Mouse (Mus musculus) testis, adult 2 months (tissue): ENCODE data around the gene Cideb. TPM values are rescaled to one million over a fixed set of nuclear protein-coding genes. Genes with fewer than 3 reads are reported as not detected.
A peak's percentile ranks its signal among the peaks of the same experiment; 100 is the strongest.

Experiments
- H3K27ac ChIP-seq: fragments of 200-500 bp; 2 replicates; pipeline ENCODE4 v1.5.1; 2012; ENCODE audit warnings: low read depth, low read length; ENCODE audit not compliant: control insufficient read depth, insufficient read depth
- H3K27me3 ChIP-seq: fragments of 200-500 bp; 2 replicates; pipeline ENCODE4 v1.6.1; 2012; ENCODE audit warnings: mild to moderate bottlenecking, low read length, moderate library complexity; ENCODE audit not compliant: control insufficient read depth, insufficient read depth
- H3K36me3 ChIP-seq: fragments of 200-500 bp; 2 replicates; pipeline ENCODE4 v1.6.1; 2012; ENCODE audit warnings: mild to moderate bottlenecking, low read length; ENCODE audit not compliant: control insufficient read depth, insufficient read depth
- H3K4me1 ChIP-seq: fragments of 200-500 bp; 2 replicates; pipeline ENCODE4 v1.6.1; 2012; ENCODE audit warnings: low read length; ENCODE audit not compliant: control insufficient read depth, insufficient read depth
- H3K4me3 ChIP-seq: fragments of 200-500 bp; 2 replicates; pipeline ENCODE4 v1.5.1; 2012; ENCODE audit warnings: low read depth, mild to moderate bottlenecking, low read length, moderate library complexity, mixed read lengths; ENCODE audit not compliant: control insufficient read depth
- CTCF ChIP-seq: fragments of 200-500 bp; IDR thresholded peaks from 2 replicates; pipeline ENCODE4 v1.5.1; 2012; ENCODE audit warnings: low read depth, mild to moderate bottlenecking, inconsistent platforms, low read length, moderate library complexity; ENCODE audit not compliant: control insufficient read depth, insufficient read depth, insufficient replicate concordance
- POLR2A ChIP-seq: fragments of 200-500 bp; IDR thresholded peaks from 2 replicates; pipeline ENCODE4 v1.6.1; 2012; ENCODE audit warnings: low read depth, mild to moderate bottlenecking, inconsistent platforms, low read length, moderate library complexity; ENCODE audit not compliant: control insufficient read depth
- polyA plus RNA-seq: library from polyadenylated mRNA; depleted of rRNA; stranded (reverse); fragments of >200 nt; gene quantifications from 2 replicates; pipeline ENCODE4 v1.2.3, GENCODE M21; 2012

The Cideb gene
- polyA plus RNA-seq, 1 experiment: not detected

DNA sequence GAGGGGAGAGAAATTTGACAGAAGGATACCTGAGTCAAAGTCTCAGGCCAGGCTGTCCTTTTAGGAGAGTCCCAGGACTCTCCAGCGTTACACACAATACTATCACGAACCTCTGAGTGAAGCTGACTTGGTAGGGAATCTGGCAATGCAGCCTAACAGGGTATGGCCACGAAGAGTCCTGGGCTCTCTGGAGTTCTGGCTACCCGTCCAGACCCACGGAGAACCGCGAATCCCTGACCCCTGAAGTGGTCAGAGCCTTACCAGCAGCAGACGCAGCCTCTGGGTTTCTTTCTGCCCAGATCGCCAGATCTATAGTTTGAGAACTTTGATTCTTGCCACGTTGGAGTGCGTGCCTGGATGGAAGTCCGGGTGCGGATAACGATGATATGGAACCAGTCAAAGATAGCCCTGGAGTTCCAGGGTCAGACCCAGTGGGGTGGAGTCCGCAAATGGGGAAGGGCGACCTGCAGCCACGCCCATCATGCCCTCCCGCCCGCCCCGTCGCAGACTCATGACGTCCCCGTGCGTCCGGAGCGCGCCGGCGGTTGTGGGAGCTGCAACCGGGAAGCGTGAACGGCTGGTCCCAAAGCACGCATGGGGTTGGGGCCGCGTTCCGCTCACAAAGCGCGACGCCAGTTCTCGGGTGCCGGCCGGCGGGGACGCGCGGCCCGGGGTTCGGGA lies 12.9 kb downstream of the Cideb start, which contains the start of the genes Dhrs1 and Nop9:
Dhrs1 (minus strand) TSS at position 511 of the 681 bp plus-strand sequence.
Nop9 (plus strand) TSS at position 514 of the 681 bp plus-strand sequence.
- Histone ChIP-seq H3K27ac (peak within 1 kb of the TSS; percentile 86), H3K36me3 (no peaks in the 10 kb centered on the region; the same call in 1 of the 2 replicates), H3K4me3 (peak within 1 kb of the TSS; percentile 96), H3K27me3 (no peaks in the 10 kb centered on the region), H3K4me1 (peaks cover 11% of the 10 kb centered on the region)
- TF ChIP-seq CTCF (no peak), POLR2A (peak; percentile 56; the same call in 1 of the 2 replicates)

DNA sequence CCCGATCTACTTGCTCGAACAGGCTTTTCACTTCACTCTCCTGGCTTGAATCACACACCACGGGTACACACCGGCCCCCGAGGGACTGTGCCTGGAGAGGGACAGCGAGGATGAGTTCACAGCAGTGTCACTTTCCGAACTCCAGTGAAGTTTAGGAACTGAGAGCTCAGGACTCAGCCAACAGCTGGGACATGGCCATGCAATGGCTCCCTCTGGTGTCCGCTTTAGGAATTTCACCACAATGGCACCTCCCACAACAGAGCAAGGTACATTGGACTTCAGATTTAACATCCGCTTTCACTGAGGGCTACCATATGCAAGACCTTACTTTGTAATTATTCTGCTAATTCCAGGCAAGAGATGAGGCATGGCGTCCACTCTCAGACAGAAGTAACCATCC lies 14.5 kb downstream of the Cideb start:
- H3K27ac ChIP-seq: no peak overlapping the region
- peaks cover 11% of the 10 kb centered on the region for H3K4me1 ChIP-seq
- H3K36me3 ChIP-seq: no peaks in the 10 kb centered on the region; the same call in 1 of the 2 replicates
- no peak overlapping the region for H3K4me3 ChIP-seq
- TF ChIP-seq POLR2A (no peak), CTCF (peak; percentile 94; the same call in 1 of the 2 replicates)
- no peaks in the 10 kb centered on the region for H3K27me3 ChIP-seq

DNA sequence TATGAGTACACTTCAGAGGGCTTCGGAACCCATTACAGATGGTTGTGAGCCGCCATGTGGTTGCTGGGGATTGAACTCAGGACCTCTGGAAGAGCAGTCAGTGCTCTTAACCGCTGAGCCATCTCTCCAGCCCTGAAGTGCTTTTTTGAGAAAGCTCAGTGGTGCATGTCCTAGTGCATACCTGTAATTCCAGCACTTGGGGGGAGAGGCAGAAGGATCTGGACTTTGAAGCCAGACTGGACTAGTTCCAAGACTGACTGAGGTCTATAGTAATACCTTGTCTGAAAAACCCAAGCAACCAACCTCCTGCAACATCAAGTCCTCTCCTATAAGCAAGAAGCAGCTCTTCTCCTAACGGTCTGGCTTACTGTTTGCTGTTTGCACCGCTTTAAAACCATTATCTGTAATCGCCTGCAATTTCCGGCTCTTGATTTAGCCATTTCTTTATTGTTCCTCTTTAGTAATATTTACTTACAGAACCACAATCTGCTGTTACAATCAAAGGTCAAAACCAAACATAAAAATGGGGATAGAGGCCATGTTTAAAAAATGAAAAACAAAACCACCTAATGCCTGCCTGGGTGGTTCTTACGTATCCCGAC lies 21.1 kb downstream of the Cideb start:
- no peak for TF ChIP-seq CTCF
- TF ChIP-seq POLR2A: no peak
- no peaks in the 10 kb centered on the region for H3K27me3 ChIP-seq
- H3K4me3 ChIP-seq: no peak overlapping the region
- H3K36me3 ChIP-seq: no peaks in the 10 kb centered on the region
- peaks cover 9% of the 10 kb centered on the region for H3K4me1 ChIP-seq
- H3K27ac ChIP-seq: no peak overlapping the region

DNA sequence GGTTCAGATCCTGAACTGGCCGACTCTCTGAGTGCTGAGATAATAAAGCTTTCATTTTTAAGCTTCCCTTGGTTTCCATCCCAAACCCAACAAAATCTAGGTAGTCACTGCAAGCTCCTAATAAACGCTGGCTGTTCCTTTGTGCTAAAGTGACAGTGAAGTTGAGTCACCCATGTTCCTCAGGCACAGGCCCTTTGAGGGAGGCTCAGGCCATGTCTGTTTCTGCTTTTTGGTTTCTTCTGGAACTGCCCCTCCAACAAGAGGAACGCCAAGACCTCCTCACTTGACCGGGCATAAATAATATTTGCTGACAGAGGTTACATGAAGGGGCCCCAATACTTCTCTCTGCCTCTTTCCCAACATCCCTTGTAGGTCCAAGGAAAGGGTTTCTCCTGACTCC lies 22.5 kb downstream of the Cideb start:
- peaks cover 9% of the 10 kb centered on the region for H3K4me1 ChIP-seq
- no peak overlapping the region for H3K27ac ChIP-seq
- H3K27me3 ChIP-seq: no peaks in the 10 kb centered on the region
- no peaks in the 10 kb centered on the region for H3K36me3 ChIP-seq
- H3K4me3 ChIP-seq: no peak overlapping the region
- TF ChIP-seq CTCF (no peak), POLR2A (no peak)

DNA sequence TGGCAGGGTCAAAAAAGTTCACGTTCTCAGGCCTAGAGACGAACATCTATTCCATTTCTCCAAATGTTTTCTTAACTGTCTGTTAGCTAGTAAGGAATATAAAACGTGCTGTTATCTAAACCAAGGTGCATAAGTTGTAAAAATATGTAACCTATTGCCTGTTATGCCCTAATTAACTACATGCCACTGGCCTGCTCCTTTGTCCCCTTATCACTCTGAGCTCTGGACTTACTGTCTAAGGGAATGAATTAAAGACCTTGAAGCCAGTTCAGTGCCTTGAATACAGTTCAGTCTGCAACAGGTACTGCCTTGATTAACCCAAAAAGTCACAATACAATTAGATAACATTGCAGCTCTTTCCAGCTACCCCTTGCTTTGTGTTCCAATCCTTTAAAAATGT lies 22.9 kb downstream of the Cideb start:
- no peaks in the 10 kb centered on the region for H3K36me3 ChIP-seq
- no peak for TF ChIP-seq CTCF
- no peak for TF ChIP-seq POLR2A
- H3K4me3 ChIP-seq: no peak overlapping the region
- H3K27me3 ChIP-seq: no peaks in the 10 kb centered on the region
- H3K27ac ChIP-seq: no peak overlapping the region
- H3K4me1 ChIP-seq: peaks cover 9% of the 10 kb centered on the region

DNA sequence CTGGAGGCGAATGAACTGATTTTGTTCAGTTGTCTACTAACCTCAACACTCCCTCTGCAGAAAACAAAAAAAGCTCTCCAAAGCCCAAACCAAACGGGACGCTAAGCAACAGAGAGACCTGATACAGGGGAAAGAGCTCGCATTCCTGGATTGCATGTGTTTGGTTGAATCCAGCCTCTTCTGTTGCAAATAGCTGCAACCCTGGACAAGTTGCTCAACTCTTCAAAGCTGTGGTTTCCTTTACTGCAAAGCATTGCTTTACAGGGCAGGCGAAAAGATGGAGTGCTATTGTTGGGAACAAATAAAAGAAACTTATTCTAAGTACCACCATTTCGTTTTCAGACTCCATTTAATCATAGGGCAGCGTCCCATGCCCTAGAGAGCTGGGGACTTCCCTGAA lies 23.4 kb downstream of the Cideb start:
- H3K36me3 ChIP-seq: no peaks in the 10 kb centered on the region
- no peak overlapping the region for H3K27ac ChIP-seq
- H3K27me3 ChIP-seq: no peaks in the 10 kb centered on the region
- H3K4me1 ChIP-seq: peaks cover 11% of the 10 kb centered on the region
- TF ChIP-seq POLR2A: no peak
- TF ChIP-seq CTCF: no peak
- no peak overlapping the region for H3K4me3 ChIP-seq

DNA sequence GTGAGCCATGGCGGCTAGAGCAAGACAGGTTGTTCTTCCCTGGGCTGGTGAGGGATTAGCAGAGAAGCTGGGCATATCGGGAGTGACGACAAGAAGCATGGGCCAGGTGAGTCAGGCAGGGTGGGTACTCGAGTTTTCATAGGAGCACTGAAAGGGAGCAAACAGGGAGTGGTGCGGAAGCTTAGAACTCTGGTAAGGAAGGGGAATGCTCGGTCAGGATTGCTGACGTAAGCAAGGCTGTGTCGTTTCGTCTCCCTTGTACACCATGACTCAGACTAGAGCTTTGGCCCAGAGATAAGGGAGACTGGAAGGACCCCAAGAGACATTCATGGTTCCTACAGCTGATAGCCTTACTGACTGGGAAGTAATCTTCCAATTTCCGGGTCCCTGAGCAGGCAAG lies 24.4 kb downstream of the Cideb start:
- Histone ChIP-seq H3K4me3 (peak overlapping the region; percentile 50), H3K27ac (no peak overlapping the region), H3K36me3 (no peaks in the 10 kb centered on the region), H3K27me3 (no peaks in the 10 kb centered on the region), H3K4me1 (peaks cover 11% of the 10 kb centered on the region)
- TF ChIP-seq CTCF: no peak
- no peak for TF ChIP-seq POLR2A

DNA sequence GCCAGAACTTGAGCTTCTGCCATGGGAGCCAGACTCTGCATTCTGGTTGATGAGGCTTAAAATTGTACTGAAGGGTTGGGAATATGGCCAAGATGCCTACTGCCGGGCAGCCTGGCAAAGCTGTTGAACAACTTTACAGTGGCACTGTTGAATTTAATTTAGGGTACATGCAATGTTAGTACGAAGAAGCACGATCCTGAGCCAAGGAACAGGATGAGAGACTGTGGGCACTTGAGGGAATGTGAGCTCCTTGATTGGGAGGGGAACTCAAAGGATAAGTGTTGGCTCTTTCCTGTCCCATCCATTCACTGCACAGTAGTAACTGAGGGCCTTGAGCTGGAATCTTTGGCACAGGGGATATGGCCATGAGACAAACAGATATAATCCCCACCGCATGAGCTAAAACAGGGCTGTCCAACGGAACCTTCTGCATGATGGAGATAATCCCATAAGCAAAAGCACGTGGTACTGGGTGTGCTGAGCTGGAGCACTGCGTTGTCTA lies 27.7 kb downstream of the Cideb start:
- no peak overlapping the region for H3K4me3 ChIP-seq
- no peaks in the 10 kb centered on the region for H3K27me3 ChIP-seq
- H3K4me1 ChIP-seq: peaks cover 11% of the 10 kb centered on the region
- no peak overlapping the region for H3K27ac ChIP-seq
- no peaks in the 10 kb centered on the region for H3K36me3 ChIP-seq
- no peak for TF ChIP-seq POLR2A
